Mouse (Mus musculus) forebrain, embryonic 13.5 days (tissue): ENCODE measurements around the gene 1810055G02Rik. TPM values are rescaled to one million over a fixed set of nuclear protein-coding genes. Genes with fewer than 3 reads are reported as not detected.

Experiments used
- ATAC-seq: fragments of 200-750 bp; cut with Nextera tagmentation; 2 replicates; pipeline ENCODE4 v1.8.0; 2017
- H3K27ac ChIP-seq: fragments of 300-500 bp; sonication (generic); 2 replicates; pipeline ENCODE4 v1.5.1; 2015; ENCODE audit warnings: inconsistent platforms, mild to moderate bottlenecking, moderate library complexity
- H3K27me3 ChIP-seq: fragments of 300-500 bp; sonication (generic); 2 replicates; pipeline ENCODE4 v1.6.1; 2015; ENCODE audit warnings: mild to moderate bottlenecking, inconsistent platforms
- H3K36me3 ChIP-seq: fragments of 300-500 bp; sonication (generic); 2 replicates; pipeline ENCODE4 v1.6.1; 2015; ENCODE audit warnings: mild to moderate bottlenecking, inconsistent platforms; ENCODE audit not compliant: poor library complexity, severe bottlenecking
- H3K4me1 ChIP-seq: fragments of 300-500 bp; sonication (generic); 2 replicates; pipeline ENCODE4 v1.6.1; 2015; ENCODE audit warnings: inconsistent platforms
- H3K4me2 ChIP-seq: fragments of 300-500 bp; sonication (generic); 2 replicates; pipeline ENCODE4 v1.6.1; 2015; ENCODE audit warnings: inconsistent platforms, mild to moderate bottlenecking, moderate library complexity
- H3K4me3 ChIP-seq: fragments of 300-500 bp; sonication (generic); 2 replicates; pipeline ENCODE4 v1.5.1; 2015; ENCODE audit warnings: mild to moderate bottlenecking, inconsistent platforms
- H3K9ac ChIP-seq: fragments of 300-500 bp; sonication (generic); 2 replicates; pipeline ENCODE4 v1.6.1; 2015; ENCODE audit warnings: mild to moderate bottlenecking, inconsistent platforms
- H3K9me3 ChIP-seq: fragments of 300-500 bp; sonication (generic); replicated peaks from 2 replicates; pipeline ENCODE4 v1.6.1; 2016; ENCODE audit warnings: inconsistent platforms
- WGBS: fragments of 180-500 bp; shearing (Covaris S2); methylation state at CpG from one replicate; pipeline ENCODE4 v1.1.7; 2015; 5-methylcytosine and 5-hydroxymethylcytosine counted together
- polyA plus RNA-seq: library from polyadenylated mRNA; unstranded; fragments of >200 nt; fragmentation: Nextera tagmentation; extraction: Ambion mirVana; gene quantifications from 2 replicates; pipeline ENCODE4 v1.2.1, GENCODE M21; 2015

1810055G02Rik gene
- polyA plus RNA-seq, 1 experiment from 2014 or later: 27.8 TPM

GRCm38 (mm10) chr19:3684414-3684813 is 23.7 kb upstream of the 1810055G02Rik start:
- 0 out of 2 replicates have a peak overlapping the region, but pooled peaks have one; percentile 87 for H3K9ac ChIP-seq
- H3K4me2 ChIP-seq: peak overlapping the region; percentile 98
- no peak for ATAC-seq
- H3K4me3 ChIP-seq: peak overlapping the region; percentile 89; the same call in 1 of the 2 replicates
- H3K4me1 ChIP-seq: peaks cover 47% of the 10 kb centered on the region
- WGBS: 6% methylated on average over 1 of the region's 1 CpGs
- H3K9me3 ChIP-seq: no peaks in the 10 kb centered on the region
- H3K36me3 ChIP-seq: no peaks in the 10 kb centered on the region
- peaks cover 8% of the 10 kb centered on the region for H3K27me3 ChIP-seq
- H3K27ac ChIP-seq: peak overlapping the region; percentile 35

GRCm38 (mm10) chr19:3684957-3685580 is 23.0 kb upstream of the 1810055G02Rik start:
- H3K27ac ChIP-seq: peak overlapping the region; percentile 35; the same call in 1 of the 2 replicates

GRCm38 (mm10) chr19:3685611-3686214 is 22.4 kb upstream of the 1810055G02Rik start:
- peak overlapping the region; percentile 98 for H3K4me2 ChIP-seq
- H3K4me1 ChIP-seq: peaks cover 44% of the 10 kb centered on the region
- 1% methylated on average over 39 of the region's 45 CpGs for WGBS
- H3K27ac ChIP-seq: no peak overlapping the region
- H3K9me3 ChIP-seq: no peaks in the 10 kb centered on the region
- H3K27me3 ChIP-seq: peaks cover 8% of the 10 kb centered on the region
- H3K36me3 ChIP-seq: no peaks in the 10 kb centered on the region
- peak overlapping the region; percentile 89 for H3K4me3 ChIP-seq
- ATAC-seq: peak; percentile 23
- peak overlapping the region; percentile 87 for H3K9ac ChIP-seq

More at GRCm38 (mm10) chr19:3684957-3685580, 23.0 kb upstream of the 1810055G02Rik start:
- Histone ChIP-seq H3K9ac (peak overlapping the region; percentile 87), H3K36me3 (no peaks in the 10 kb centered on the region), H3K27me3 (peaks cover 8% of the 10 kb centered on the region), H3K9me3 (no peaks in the 10 kb centered on the region), H3K4me2 (peak overlapping the region; percentile 98), H3K4me3 (peak overlapping the region; percentile 89), H3K4me1 (peaks cover 47% of the 10 kb centered on the region)
- 14% methylated on average over 11 of the region's 11 CpGs for WGBS
- no peak for ATAC-seq

- WGBS: under 1% methylated on average over 71 of the region's 83 CpGs
- H3K4me2 ChIP-seq: peak within 1 kb of the TSS; percentile 98
- ATAC-seq: peak; percentile 71
- no peaks in the 10 kb centered on the region for H3K36me3 ChIP-seq
- H3K27me3 ChIP-seq: peaks cover 8% of the 10 kb centered on the region
- no peak within 1 kb of the TSS for H3K27ac ChIP-seq
- peak within 1 kb of the TSS; percentile 87 for H3K9ac ChIP-seq
- H3K4me3 ChIP-seq: peak within 1 kb of the TSS; percentile 89
- peaks cover 38% of the 10 kb centered on the region for H3K4me1 ChIP-seq
- no peaks in the 10 kb centered on the region for H3K9me3 ChIP-seq
Observed at GRCm38 (mm10) chr19:3686215-3686894, 21.7 kb upstream of the 1810055G02Rik start, which contains the start of gene Lrp5. TSS of gene Lrp5 (minus strand) at chr19:3686564.

DNA sequence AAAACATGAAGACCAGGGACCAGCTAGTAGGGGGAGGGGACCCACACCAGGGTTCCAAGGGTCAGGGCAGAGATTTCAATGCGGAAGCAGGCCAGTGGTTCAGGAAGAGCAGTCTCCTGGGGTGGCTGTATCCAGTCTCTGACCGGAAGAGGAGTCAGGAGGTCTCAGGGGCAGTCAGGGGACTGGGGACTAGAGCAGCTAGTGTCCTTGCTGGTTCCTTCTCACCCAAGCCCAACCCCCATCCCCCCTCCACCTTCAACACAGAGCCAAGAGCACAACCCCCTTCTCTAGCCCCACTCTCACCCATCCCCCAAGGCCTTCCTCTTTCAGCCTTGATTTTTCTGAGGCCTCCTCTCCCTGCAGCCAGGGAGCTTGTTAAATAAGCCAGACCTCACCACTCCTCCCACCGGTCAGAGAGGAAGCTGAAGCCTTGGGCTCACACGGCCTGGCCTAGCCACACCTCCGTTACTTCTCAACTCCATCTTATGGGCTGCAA is 20.4 kb upstream of the 1810055G02Rik start:
- H3K4me2 ChIP-seq: no peak overlapping the region
- no peak overlapping the region for H3K27ac ChIP-seq
- H3K4me1 ChIP-seq: peaks cover 27% of the 10 kb centered on the region
- ATAC-seq: no peak
- WGBS: 18% methylated on average over 5 of the region's 5 CpGs
- H3K27me3 ChIP-seq: peaks cover 8% of the 10 kb centered on the region
- H3K36me3 ChIP-seq: no peaks in the 10 kb centered on the region
- H3K9me3 ChIP-seq: no peaks in the 10 kb centered on the region
- H3K4me3 ChIP-seq: no peak overlapping the region
- H3K9ac ChIP-seq: no peak overlapping the region

DNA sequence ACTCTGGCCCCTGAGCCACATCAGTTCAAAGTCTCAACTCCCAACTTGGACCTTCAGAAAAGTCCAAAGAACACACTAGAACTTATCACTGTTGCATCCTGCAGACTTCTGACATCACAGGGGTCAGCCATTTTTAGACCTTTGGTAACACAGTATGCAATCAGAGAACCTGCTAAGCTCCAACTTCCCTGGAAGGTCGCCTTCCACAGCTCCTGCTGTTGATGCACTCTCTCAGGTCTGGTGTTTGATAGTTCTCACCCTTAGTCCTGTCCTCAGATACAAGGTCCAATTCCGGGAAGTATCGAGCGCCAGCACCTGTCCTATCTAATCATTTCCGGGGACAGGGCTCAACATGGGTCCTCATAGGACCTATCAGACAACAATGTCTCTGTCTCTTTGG is 16.8 kb upstream of the 1810055G02Rik start:
- peaks cover 8% of the 10 kb centered on the region for H3K27me3 ChIP-seq
- H3K9me3 ChIP-seq: no peaks in the 10 kb centered on the region
- no peak overlapping the region for H3K4me3 ChIP-seq

GRCm38 (mm10) chr19:3692414-3693145 is 15.5 kb upstream of the 1810055G02Rik start:
- Histone ChIP-seq H3K4me2 (no peak overlapping the region), H3K4me1 (no peaks in the 10 kb centered on the region), H3K9ac (no peak overlapping the region), H3K9me3 (no peaks in the 10 kb centered on the region), H3K4me3 (no peak overlapping the region), H3K36me3 (no peaks in the 10 kb centered on the region), H3K27me3 (0 out of 2 replicates have a peak, but pooled peaks cover 2% of the 10 kb centered on the region), H3K27ac (no peak overlapping the region)
- no peak for ATAC-seq
- WGBS: 69% methylated on average over 6 of the region's 6 CpGs

More for the DNA sequence above, 16.8 kb upstream of the 1810055G02Rik start:
- Histone ChIP-seq H3K27ac (no peak overlapping the region), H3K36me3 (no peaks in the 10 kb centered on the region), H3K4me1 (peaks cover 6% of the 10 kb centered on the region), H3K9ac (no peak overlapping the region), H3K4me2 (no peak overlapping the region)
- ATAC-seq: no peak
- 94% methylated on average over 5 of the region's 5 CpGs for WGBS

- Histone ChIP-seq H3K36me3 (no peaks in the 10 kb centered on the region), H3K4me1 (no peaks in the 10 kb centered on the region), H3K27me3 (peaks cover 3% of the 10 kb centered on the region; the same call in 1 of the 2 replicates), H3K27ac (no peak overlapping the region), H3K4me2 (no peak overlapping the region), H3K9ac (no peak overlapping the region), H3K4me3 (no peak overlapping the region), H3K9me3 (no peaks in the 10 kb centered on the region)
- 95% methylated on average over 2 of the region's 2 CpGs for WGBS
- no peak for ATAC-seq
Observed at GRCm38 (mm10) chr19:3694476-3694875, 13.6 kb upstream of the 1810055G02Rik start.

DNA sequence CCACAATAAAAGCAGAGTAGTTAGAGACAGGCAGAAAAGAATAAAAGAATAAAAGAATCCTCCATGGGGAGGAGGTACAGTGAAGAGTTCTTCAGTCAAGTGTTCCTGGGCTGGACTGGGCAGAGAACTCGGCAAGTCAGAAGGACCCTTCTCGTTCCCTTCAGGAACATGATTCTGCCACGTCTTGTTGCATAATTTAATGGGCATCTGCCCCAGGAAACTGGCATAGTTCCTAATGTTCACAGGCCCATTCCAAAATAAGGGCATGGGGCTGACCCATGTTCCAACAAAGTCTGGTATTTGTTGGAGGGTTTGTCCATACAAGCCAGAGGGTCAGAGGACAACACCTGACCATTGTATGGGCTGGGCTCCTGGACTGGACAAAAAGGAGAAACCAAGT is 13.1 kb upstream of the 1810055G02Rik start:
- no peak overlapping the region for H3K4me2 ChIP-seq
- ATAC-seq: no peak
- H3K4me1 ChIP-seq: no peaks in the 10 kb centered on the region
- no peak overlapping the region for H3K4me3 ChIP-seq
- H3K9me3 ChIP-seq: no peaks in the 10 kb centered on the region
- WGBS: 90% methylated on average over 3 of the region's 3 CpGs
- peaks cover 3% of the 10 kb centered on the region; the same call in 1 of the 2 replicates for H3K27me3 ChIP-seq
- no peak overlapping the region for H3K27ac ChIP-seq
- no peak overlapping the region for H3K9ac ChIP-seq
- H3K36me3 ChIP-seq: no peaks in the 10 kb centered on the region

- no peak overlapping the region for H3K27ac ChIP-seq
- WGBS: 82% methylated on average over 4 of the region's 4 CpGs
- no peaks in the 10 kb centered on the region for H3K4me1 ChIP-seq
- no peak overlapping the region for H3K4me2 ChIP-seq
- H3K9ac ChIP-seq: no peak overlapping the region
- H3K36me3 ChIP-seq: no peaks in the 10 kb centered on the region
- peaks cover 3% of the 10 kb centered on the region; the same call in 1 of the 2 replicates for H3K27me3 ChIP-seq
- H3K4me3 ChIP-seq: no peak overlapping the region
- no peak for ATAC-seq
- no peaks in the 10 kb centered on the region for H3K9me3 ChIP-seq
Observed at GRCm38 (mm10) chr19:3695471-3695870, 12.6 kb upstream of the 1810055G02Rik start.

- 92% methylated on average over 8 of the region's 8 CpGs for WGBS
- Histone ChIP-seq H3K4me3 (no peak overlapping the region), H3K36me3 (no peaks in the 10 kb centered on the region), H3K27ac (no peak overlapping the region), H3K9me3 (no peaks in the 10 kb centered on the region), H3K9ac (no peak overlapping the region), H3K27me3 (peaks cover 3% of the 10 kb centered on the region; the same call in 1 of the 2 replicates), H3K4me1 (no peaks in the 10 kb centered on the region), H3K4me2 (no peak overlapping the region)
- no peak for ATAC-seq
Observed at GRCm38 (mm10) chr19:3695976-3696375, 12.1 kb upstream of the 1810055G02Rik start.
